Comparison of ENCODE assay signal across 8 mouse cellular contexts in genomic region chr3:88607065-88607757, GRCm38 (mm10). TPM values are rescaled to one million over a fixed set of nuclear protein-coding genes. Genes with fewer than 3 reads are reported as not detected.
DNase-seq lines count a peak whose midpoint lies in the region; ATAC-seq lines count a peak whose summit lies in the region.

No protein-coding gene starts in this region.

- H3K4me2 ChIP-seq in heart, embryonic 14.5 days (ENCODE audit: low read length): peak overlapping the region; percentile 81
- peak overlapping the region; percentile 51 for H3K4me2 ChIP-seq in liver, embryonic 13.5 days
- H3K4me2 ChIP-seq in stomach, embryonic 14.5 days (replicated peaks; ENCODE audit: low read depth, low read length): peak overlapping the region; percentile 51

- H3K9ac ChIP-seq in heart, embryonic 14.5 days (ENCODE audit: low read length): peak overlapping the region; percentile 68
- H3K9ac ChIP-seq in liver, embryonic 13.5 days: peak overlapping the region; percentile 41; the same call in 1 of the 2 replicates
- no peak overlapping the region; the same call in 1 of the 2 replicates for H3K9ac ChIP-seq in stomach, embryonic 14.5 days (replicated peaks; ENCODE audit: low read depth, low read length)

- no peaks in the 10 kb centered on the region for H3K9me3 ChIP-seq in heart, embryonic 14.5 days (ENCODE audit: control insufficient read depth, low read length)
- no peaks in the 10 kb centered on the region for H3K9me3 ChIP-seq in liver, embryonic 13.5 days (replicated peaks)
- H3K9me3 ChIP-seq in stomach, embryonic 14.5 days (ENCODE audit: control insufficient read depth, low read depth, low read length): no peaks in the 10 kb centered on the region

- DNase-seq in CD4-positive, CD25-positive, alpha-beta regulatory T cell, adult 2 months (ENCODE audit: low read depth, low spot score): peak; percentile 91
- DNase-seq in brain, embryonic 18.5 days (ENCODE audit: low read depth, low spot score): peak; percentile 42
- peak; percentile 91 for DNase-seq in kidney, postnatal 10 days
- DNase-seq in liver, embryonic 13.5 days: peak; percentile 80
- DNase-seq in natural killer cell, adult 2 months (ENCODE audit: low spot score in 2 of 2): peak; percentile 84 to 89

- H3K27me3 ChIP-seq in heart, embryonic 14.5 days (ENCODE audit: control insufficient read depth, insufficient read depth, low read length): 0 out of 2 replicates have a peak, but pooled peaks cover 5% of the 10 kb centered on the region
- H3K27me3 ChIP-seq in liver, embryonic 13.5 days: peaks cover 4% of the 10 kb centered on the region; the same call in 1 of the 2 replicates
- no peaks in the 10 kb centered on the region for H3K27me3 ChIP-seq in stomach, embryonic 14.5 days (ENCODE audit: control insufficient read depth, insufficient read depth, low read length)

- under 1% methylated on average over 20 of the region's 20 CpGs for WGBS in heart, embryonic 14.5 days
- under 1% methylated on average over 20 of the region's 20 CpGs for WGBS in liver, embryonic 13.5 days (ENCODE audit: insufficient replicate concordance)
- 2% methylated on average over 20 of the region's 20 CpGs for WGBS in stomach, embryonic 14.5 days

- H3K4me1 ChIP-seq in heart, embryonic 14.5 days (ENCODE audit: control insufficient read depth in 2 of 2, insufficient read depth in 2 of 2, low read length in 2 of 2): peaks cover 9 to 31% of the 10 kb centered on the region in 2 experiments
- H3K4me1 ChIP-seq in liver, embryonic 13.5 days (replicated peaks): peaks cover 28% of the 10 kb centered on the region
- peaks cover 7% of the 10 kb centered on the region for H3K4me1 ChIP-seq in stomach, embryonic 14.5 days (ENCODE audit: control insufficient read depth, insufficient read depth, low read length)

- H3K36me3 ChIP-seq in heart, embryonic 14.5 days (ENCODE audit: control insufficient read depth, insufficient read depth, low read length): no peaks in the 10 kb centered on the region
- H3K36me3 ChIP-seq in liver, embryonic 13.5 days: no peaks in the 10 kb centered on the region
- no peaks in the 10 kb centered on the region for H3K36me3 ChIP-seq in stomach, embryonic 14.5 days (ENCODE audit: control insufficient read depth, insufficient read depth, low read length)

- ATAC-seq in erythroid progenitor cell, adult 5-6 weeks (replicated peaks; ENCODE audit: low FRiP score, poor library complexity, severe bottlenecking): peak; percentile 89
- peak; percentile 80 for ATAC-seq in heart, embryonic 14.5 days (ENCODE audit: insufficient number of reproducible peaks, insufficient read depth, low FRiP score, low read depth)
- peak; percentile 77 for ATAC-seq in liver, embryonic 13.5 days (ENCODE audit: low read depth)
- ATAC-seq in stomach, embryonic 14.5 days (ENCODE audit: insufficient number of reproducible peaks, insufficient read depth, low FRiP score, low read depth): peak; percentile 88

- peak overlapping the region in 1 of 2 experiments; percentile 12; a peak in 1 of 4 replicates for H3K27ac ChIP-seq in heart, embryonic 14.5 days (replicated peaks in 1 of 2; ENCODE audit: control insufficient read depth in 1 of 2, insufficient read depth in 1 of 2, low read depth in 2 of 2, low read length in 2 of 2)
- H3K27ac ChIP-seq in liver, embryonic 13.5 days: no peak overlapping the region
- H3K27ac ChIP-seq in stomach, embryonic 14.5 days (ENCODE audit: low read length): no peak overlapping the region

- peak overlapping the region; percentile 27 to 33 for H3K4me3 ChIP-seq in heart, embryonic 14.5 days (ENCODE audit: control insufficient read depth in 1 of 2, insufficient read depth in 1 of 2, low read depth in 1 of 2, low read length in 2 of 2)
- H3K4me3 ChIP-seq in liver, embryonic 13.5 days (replicated peaks): peak overlapping the region; percentile 25; the same call in 1 of the 2 replicates
- H3K4me3 ChIP-seq in stomach, embryonic 14.5 days (ENCODE audit: low read depth, low read length): 0 out of 2 replicates have a peak overlapping the region, but pooled peaks have one; percentile 15

RNA-seq across cellular contexts. Expression of gene Arhgef2, which starts 1.4 kb away (rescaled TPM):
- total RNA-seq in erythroid progenitor cell, adult 5-6 weeks (2015; ENCODE audit: low replicate concordance): 17.7 and 23.9 TPM in 2 replicates
- 12.7 and 15.7 TPM in 2 replicates for total RNA-seq in erythroid progenitor cell, adult 5-6 weeks (2017; ENCODE audit: low replicate concordance)
- polyA plus RNA-seq in heart, embryonic 14.5 days (2014; fragmentation: Nextera tagmentation; extraction: Ambion mirVana): 92.6 and 94.2 TPM in 2 replicates
- polyA plus RNA-seq in liver, embryonic 13.5 days (2015; fragmentation: Nextera tagmentation; extraction: Ambion mirVana): 16.4 and 17.9 TPM in 2 replicates
- polyA plus RNA-seq in stomach, embryonic 14.5 days (2014; fragmentation: Nextera tagmentation; extraction: Ambion mirVana): 108 and 119 TPM in 2 replicates

RNA-seq across cellular contexts. Expression of gene Ssr2, which starts 31.5 kb away (rescaled TPM):
- total RNA-seq in erythroid progenitor cell, adult 5-6 weeks (2015; ENCODE audit: low replicate concordance): 97.7 and 101 TPM in 2 replicates
- 23.9 and 50.2 TPM in 2 replicates for total RNA-seq in erythroid progenitor cell, adult 5-6 weeks (2017; ENCODE audit: low replicate concordance)
- polyA plus RNA-seq in heart, embryonic 14.5 days (2014; fragmentation: Nextera tagmentation; extraction: Ambion mirVana): 178 and 181 TPM in 2 replicates
- 187 and 206 TPM in 2 replicates for polyA plus RNA-seq in liver, embryonic 13.5 days (2015; fragmentation: Nextera tagmentation; extraction: Ambion mirVana)
- 295 and 301 TPM in 2 replicates for polyA plus RNA-seq in stomach, embryonic 14.5 days (2014; fragmentation: Nextera tagmentation; extraction: Ambion mirVana)

RNA-seq across cellular contexts. Expression of gene Rxfp4, which starts 45.7 kb away (rescaled TPM):
- not detected in 2 replicates for total RNA-seq in erythroid progenitor cell, adult 5-6 weeks (2015; ENCODE audit: low replicate concordance)
- not detected in 2 replicates for total RNA-seq in erythroid progenitor cell, adult 5-6 weeks (2017; ENCODE audit: low replicate concordance)
- not detected in 2 replicates for polyA plus RNA-seq in heart, embryonic 14.5 days (2014; fragmentation: Nextera tagmentation; extraction: Ambion mirVana)
- not detected in 2 replicates for polyA plus RNA-seq in liver, embryonic 13.5 days (2015; fragmentation: Nextera tagmentation; extraction: Ambion mirVana)
- not detected in 2 replicates for polyA plus RNA-seq in stomach, embryonic 14.5 days (2014; fragmentation: Nextera tagmentation; extraction: Ambion mirVana)

RNA-seq across cellular contexts. Expression of gene Ubqln4, which starts 53.7 kb away (rescaled TPM):
- 8.6 and 10.1 TPM in 2 replicates for total RNA-seq in erythroid progenitor cell, adult 5-6 weeks (2015; ENCODE audit: low replicate concordance)
- 6.3 and 7.6 TPM in 2 replicates for total RNA-seq in erythroid progenitor cell, adult 5-6 weeks (2017; ENCODE audit: low replicate concordance)
- 37.4 and 37.5 TPM in 2 replicates for polyA plus RNA-seq in heart, embryonic 14.5 days (2014; fragmentation: Nextera tagmentation; extraction: Ambion mirVana)
- polyA plus RNA-seq in liver, embryonic 13.5 days (2015; fragmentation: Nextera tagmentation; extraction: Ambion mirVana): 20.7 and 22.8 TPM in 2 replicates
- 48.4 TPM in 2 replicates for polyA plus RNA-seq in stomach, embryonic 14.5 days (2014; fragmentation: Nextera tagmentation; extraction: Ambion mirVana)

RNA-seq across cellular contexts. Expression of gene Lamtor2, which starts 54.3 kb away (rescaled TPM):
- total RNA-seq in erythroid progenitor cell, adult 5-6 weeks (2015; ENCODE audit: low replicate concordance): 9.0 and 12.6 TPM in 2 replicates
- 7.7 and 23.3 TPM in 2 replicates for total RNA-seq in erythroid progenitor cell, adult 5-6 weeks (2017; ENCODE audit: low replicate concordance)
- polyA plus RNA-seq in heart, embryonic 14.5 days (2014; fragmentation: Nextera tagmentation; extraction: Ambion mirVana): 75.6 and 87.5 TPM in 2 replicates
- 88.4 and 95.9 TPM in 2 replicates for polyA plus RNA-seq in liver, embryonic 13.5 days (2015; fragmentation: Nextera tagmentation; extraction: Ambion mirVana)
- 84.8 and 88.5 TPM in 2 replicates for polyA plus RNA-seq in stomach, embryonic 14.5 days (2014; fragmentation: Nextera tagmentation; extraction: Ambion mirVana)
